Mouse (Mus musculus) gastrocnemius, postnatal 14 days (tissue): Measurements from ENCODE around the gene Aqr. TPM values are rescaled to one million over a fixed set of nuclear protein-coding genes. Genes with fewer than 3 reads are reported as not detected.
"Not testable (repeated sequence)": the region's sequence is repeated elsewhere in the genome, so short reads cannot be mapped to it uniquely, and the experiment has no call there.

Source experiments
- DNase-seq: peaks from one replicate; pipeline ENCODE4 v3.0.0; 2021; ENCODE audit warnings: mixed read lengths
- intact Hi-C: fragments of 180-260 bp; cut with DNase I; formaldehyde crosslinking; loops from one replicate; pipeline ENCODE4 v1.15.1; 2025; ENCODE audit warnings: low total_unique reads
- long read RNA-seq, 2 experiments: library from polyadenylated mRNA; stranded (forward); transcript quantifications; one replicate each; pipeline ENCODE4 v2.0.0; 2021
- total RNA-seq, 2 experiments: library from RNA; stranded (reverse); gene quantifications; 2 replicates each; pipeline ENCODE4 v1.2.3; 2021

Gene Aqr
- total RNA-seq, result 10 to 100 TPM; 11.1 to 11.3 TPM
- long read RNA-seq, experiment 1, full-length matches to known transcripts, result 7 of 9 reads
- long read RNA-seq, experiment 1, partial matches to known transcripts, result 2 of 9 reads
- long read RNA-seq, experiment 1, other reads (novel, unspliced or antisense), result 0 of 9 reads
- long read RNA-seq, experiment 2, full-length matches to known transcripts, result 11 of 17 reads
- long read RNA-seq, experiment 2, partial matches to known transcripts, result 2 of 17 reads
- long read RNA-seq, experiment 2, other reads (novel, unspliced or antisense), result 4 of 17 reads

DNA sequence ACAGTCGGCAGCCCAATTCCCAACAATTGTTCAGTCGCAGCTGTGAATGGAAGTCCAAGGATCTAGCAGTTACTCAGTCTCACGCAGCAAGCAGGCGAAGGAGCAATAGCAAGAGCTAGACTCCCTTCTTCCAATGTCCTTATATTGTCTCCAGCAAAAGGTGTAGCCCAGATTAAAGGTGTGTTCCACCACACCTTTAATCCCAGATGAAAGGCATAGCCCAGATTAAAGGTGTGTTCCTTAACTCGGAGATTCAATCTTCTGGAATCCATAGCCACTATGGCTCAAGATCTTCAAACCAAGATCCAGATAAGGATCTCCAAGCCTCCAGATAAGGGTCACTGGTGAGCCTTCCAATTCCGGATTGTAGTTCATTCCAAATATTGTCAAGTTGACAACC is at the start of gene Aqr:
Gene Aqr (minus strand): TSS at position 101 of the 400 bp plus-strand sequence.
- intact Hi-C loops, DNase-seq: not testable (repeated sequence)

DNA sequence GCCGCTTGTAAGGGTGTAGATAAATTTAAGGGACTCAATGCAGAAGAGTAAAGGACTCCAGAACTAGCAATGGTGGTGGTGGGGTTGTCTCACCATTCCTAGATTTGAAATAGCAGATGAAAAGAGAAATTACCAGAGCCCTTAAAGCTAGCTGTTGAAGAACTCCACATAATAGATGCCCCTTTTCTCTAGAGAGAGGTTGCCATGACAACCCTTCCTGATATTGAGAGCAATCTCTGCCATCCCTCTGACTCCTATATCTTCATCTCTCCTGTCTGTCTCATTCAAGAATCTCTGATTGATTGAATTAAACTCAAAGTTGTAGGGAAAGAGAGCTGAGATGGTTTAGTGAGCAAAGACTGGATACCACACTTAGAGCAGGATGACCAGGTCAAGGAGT is 49.7 kb upstream of the Aqr start:
- no peak for DNase-seq
- intact Hi-C loops, result no loop called here

DNA sequence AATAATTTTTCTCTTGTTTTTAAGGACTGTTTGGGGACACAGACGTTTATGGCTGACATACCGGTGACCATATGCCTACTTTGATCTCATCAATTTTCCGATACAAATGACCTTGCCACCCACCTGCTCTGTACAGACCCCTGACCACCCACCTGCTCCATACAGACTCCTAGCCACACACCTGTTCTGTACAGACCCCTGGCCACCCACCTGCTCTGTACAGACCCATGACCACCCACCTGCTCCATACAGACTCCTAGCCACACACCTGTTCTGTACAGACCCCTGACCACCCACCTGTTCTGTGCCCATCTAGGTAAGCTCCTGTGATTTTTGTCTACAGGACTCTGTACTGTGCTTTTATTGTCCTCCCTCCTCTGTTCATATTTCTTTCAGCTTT is 48.8 kb upstream of the Aqr start:
- no peak for DNase-seq
- intact Hi-C loops, result no loop called here

DNA sequence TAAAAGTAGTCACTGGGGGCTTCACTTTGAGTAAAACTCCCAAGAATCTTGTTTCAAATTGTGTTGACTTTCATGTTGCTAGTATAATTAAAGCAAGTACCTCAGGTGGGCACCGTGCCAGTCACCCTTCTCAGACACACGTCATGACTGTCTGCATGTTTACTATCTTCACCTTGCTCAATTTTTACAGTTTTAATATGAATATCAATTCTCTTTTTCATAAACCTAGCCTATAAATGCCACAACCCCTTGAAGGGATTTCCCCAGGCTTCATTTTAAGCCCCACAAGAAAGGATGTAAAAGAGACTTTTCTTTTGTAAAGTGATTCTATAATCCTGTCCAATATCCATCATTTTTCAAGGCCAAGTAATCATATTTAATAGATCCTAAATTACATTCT is 44.4 kb upstream of the Aqr start:
- no peak for DNase-seq
- intact Hi-C loops, result no loop called here

DNA sequence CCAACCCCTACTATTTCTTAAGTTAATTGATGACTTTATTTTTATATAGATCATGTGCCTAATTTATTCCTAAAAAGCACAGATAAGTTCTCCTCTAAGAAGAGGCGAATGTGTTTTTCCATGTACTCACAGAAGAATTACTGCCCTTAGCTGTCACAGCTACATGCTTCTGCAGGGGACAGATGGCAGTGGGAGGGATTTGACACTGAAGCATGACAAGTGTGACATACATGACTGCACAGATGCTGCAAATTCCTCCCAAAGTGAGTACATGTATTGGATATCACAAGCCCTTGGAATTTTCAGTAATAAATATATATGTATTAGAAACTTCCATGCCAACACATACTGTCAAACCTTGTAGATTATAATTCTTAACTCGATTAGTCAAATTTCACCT is 41.8 kb upstream of the Aqr start:
- no peak for DNase-seq
- intact Hi-C loops, result no loop called here

DNA sequence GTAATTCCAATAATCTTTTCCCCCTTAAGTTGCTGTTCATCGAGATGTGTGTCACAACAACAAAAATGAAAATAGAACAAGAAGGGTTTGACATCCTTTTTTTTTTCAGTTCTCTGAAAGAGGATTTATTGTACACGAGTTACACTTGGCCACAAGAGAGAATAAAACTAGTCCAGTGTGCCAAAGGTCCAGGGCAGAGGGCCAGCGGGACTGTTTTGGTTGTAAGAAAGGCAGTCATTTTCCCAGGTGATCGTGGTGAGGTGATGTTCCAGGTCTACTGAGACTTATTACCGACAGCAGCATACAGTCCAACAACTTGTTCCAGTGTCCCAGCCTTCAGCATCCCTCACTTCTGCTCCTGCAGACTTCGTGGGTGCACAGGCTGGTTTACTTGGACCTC is 18.2 kb upstream of the Aqr start:
- intact Hi-C loops, result no loop called here
- no peak for DNase-seq

DNA sequence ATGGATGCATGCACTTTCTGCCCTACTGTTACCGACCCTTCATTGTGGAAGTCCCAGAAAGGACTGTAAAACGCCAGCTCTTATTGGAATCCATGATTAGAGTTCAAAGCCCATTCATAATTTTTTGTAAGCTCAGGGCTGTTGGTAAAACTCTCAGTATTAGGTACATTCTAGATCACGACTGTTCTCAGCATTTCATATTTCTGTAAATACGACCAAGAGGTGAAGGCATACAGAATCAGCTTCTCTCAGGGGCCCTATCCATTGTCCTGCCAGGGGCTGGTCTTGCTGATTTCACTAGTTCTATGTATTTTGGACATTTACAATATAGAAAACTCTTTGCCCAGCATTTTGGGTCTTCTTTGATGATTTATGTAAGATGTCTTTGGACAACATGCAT is 14.8 kb upstream of the Aqr start:
- no peak for DNase-seq
- intact Hi-C loops, result no loop called here

DNA sequence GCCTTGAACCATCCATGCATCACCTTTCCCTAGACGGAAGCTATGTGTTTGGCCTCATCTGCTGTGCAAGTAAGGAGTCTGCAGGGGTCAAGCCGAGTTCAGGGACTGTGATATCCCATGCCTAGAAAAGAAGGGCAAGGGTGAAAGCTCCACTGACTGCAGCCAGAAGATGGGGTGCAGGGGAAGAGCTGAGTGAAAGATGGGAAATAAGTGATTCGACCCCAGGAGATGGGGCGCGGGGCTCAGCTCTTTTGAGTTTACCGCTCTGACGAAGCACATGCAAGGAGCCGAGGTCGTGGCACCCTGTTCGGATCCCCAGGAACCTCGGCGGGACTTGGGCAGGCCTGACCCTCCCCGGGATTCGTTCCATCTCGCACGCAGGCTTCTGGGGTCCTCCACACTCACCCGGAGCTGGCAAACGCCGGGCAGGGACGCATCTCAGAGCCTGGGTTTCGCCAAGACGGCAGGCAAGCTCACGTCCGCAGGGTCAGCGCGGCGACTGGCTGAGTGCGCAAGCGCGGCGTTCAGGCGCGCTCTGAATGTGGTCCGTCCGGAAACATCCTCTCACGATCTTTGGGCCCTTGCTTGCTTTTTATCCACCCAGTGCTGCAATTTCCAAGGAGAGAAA is 14.2 kb upstream of the Aqr start, which contains the start of gene Zfp770:
Gene Zfp770 (minus strand): TSS at position 538 of the 628 bp plus-strand sequence.
- peak; percentile 63 for DNase-seq
- intact Hi-C loops, result no loop called here

DNA sequence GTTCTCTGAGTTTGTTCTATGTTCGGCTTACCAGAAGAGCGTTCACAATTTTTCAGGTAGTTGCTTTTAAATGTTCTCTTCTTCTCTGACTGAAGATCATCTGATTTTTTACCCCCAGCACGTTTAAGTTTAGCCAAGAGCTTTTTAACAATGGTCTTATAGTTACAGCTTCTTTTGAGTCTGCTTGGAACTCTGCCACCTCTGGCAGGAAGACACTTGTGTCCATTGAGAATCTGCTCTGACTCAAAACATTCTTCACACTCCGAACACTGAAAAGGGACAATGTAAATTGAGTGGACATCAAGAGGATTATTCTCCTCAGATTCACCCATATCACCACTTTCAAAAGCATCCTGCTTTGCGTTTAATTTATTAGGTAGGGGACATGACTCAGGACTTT is 9.6 kb upstream of the Aqr start:
- intact Hi-C loops, result no loop called here
- no peak for DNase-seq

DNA sequence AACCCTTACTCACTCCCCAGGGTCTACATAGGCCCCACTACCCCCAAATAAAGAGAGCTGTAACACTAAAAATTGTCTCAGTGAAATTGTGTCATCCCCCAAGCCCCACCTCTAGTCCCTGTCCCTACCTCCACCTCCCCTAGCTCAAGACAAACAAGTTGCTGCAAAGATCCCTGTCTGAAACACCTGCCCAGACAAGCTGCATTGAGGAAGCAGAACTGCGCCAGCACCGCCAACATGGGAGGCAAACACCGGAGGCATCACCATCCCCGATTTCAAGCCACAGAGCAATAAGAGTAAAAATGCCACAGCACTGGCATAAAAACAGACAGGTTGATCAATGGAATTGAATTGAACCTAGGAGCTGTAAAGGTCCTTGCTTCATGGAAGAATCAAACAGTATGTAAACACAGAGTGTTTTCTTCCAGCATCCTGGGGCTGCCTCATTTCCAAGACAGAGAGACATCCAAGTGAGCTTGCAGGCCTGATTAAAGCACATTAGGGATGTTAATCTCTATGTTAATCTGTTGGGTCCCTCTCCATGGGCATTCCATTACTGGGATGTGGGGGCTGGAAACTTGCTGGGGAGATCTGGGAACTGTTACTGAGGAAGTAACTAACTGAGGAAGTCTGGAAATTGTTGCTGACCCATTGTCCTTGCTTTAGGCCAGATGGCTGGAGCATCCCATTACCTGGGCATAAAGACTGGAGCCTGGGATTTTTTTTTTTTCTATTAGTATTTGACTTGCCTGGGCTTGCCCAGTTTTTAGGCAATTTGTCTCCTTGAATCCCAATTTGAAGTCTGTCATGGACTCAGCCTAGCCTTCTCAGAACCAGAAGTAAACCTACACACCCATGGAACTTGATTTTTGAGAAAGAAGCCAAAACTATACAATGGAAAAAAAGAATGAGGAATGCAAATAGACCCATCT is 8.8 kb downstream of the Aqr start:
- intact Hi-C loops, result no loop called here
- DNase-seq, result no peak

DNA sequence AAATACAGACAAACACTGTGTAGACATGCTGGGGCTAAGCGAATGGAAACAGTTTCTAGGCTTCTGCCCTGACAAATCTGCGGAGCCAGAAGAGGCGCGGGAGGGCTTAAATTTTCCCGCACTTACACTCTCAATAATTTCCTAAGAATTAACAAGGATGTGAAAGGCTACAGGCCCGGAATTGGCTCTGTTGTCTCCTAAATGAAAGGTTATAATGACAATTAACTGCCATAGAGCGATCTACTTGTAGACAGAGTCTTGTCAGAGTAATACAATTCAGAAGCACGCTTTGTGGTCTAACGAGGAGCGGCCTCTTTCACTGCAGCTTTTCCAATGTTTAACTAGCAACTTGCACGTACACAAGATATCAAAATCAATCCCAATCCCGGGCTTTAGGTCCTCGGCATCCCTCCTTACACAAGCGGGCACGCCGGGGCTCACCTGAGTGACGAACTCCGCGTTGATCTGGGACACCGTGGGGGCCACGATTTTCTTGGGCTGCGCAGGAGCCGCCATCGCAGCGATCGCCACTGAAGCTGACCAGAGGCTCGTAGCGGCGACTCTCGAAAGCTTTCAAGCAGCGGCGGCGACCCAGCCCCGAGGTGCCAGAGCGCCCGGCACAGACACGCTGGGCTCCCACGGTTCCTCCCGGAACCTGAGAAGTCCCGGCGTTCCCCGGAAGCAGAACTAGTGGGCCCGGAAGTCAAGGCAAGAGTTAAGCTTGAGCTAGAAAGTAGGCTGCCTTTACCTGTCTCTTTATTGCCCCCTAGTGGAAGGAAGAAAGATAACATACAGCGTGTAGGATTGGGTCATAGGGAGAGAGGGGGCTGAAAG is 12.0 kb downstream of the Aqr start:
- intact Hi-C loops, result no loop called here
- DNase-seq, result peak; percentile 79

DNA sequence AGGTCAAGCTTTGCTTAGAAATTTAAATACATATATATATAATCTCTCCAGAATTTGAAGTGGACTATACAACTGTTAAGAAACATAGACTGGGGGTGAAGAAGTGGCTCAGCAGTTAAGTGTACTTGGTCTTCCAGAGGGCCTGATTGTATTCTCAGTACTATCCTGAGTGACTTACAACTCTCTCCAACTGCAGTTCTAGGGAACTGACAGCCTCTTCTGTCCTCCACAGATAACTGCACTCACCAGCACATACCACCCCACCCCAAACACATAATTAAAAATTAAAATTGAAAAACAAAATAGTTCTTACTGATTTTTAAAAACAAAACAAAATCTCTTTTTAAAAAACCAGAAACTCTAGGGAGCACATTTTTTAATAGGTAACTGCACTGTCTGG is 13.6 kb downstream of the Aqr start:
- no peak for DNase-seq
- intact Hi-C loops, result no loop called here

DNA sequence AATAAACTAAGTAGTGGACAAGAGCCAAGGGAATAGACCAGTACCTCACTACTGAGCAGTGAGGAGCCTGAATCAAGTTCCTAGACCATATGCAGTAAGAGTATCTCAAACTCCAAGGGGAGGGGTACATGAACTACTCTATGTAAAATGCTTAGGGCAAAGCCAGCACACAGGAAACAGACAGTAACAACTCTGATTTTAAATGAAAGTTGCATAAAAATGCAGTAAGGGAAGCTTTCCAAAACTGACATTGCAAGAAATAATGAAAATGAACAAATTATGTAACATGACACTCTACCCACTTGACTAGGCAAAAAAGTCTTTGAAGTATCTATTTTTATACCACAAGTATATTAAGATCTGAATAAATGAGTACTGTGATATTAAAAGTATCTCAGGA is 19.0 kb downstream of the Aqr start:
- intact Hi-C loops, result no loop called here
- no peak for DNase-seq

DNA sequence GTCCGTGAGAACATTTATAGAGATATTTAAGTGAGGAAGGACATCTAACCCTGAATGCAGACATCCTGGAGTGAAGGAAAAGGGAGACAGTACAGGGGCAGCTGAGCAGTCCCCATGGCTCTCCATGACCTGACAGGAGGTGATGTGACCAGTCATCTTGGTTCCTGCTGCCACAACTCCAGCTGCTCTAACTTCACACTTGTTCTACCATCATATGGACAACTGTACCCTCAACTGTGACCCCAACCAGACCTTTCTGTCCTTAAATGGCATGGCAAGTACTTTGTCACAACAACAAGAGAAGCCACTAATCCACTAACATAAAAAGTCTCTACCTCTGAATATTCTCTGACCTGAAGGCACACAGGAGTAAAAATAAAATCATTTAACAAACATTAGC is 24.8 kb downstream of the Aqr start:
- intact Hi-C loops, result no loop called here
- DNase-seq, result no peak

DNA sequence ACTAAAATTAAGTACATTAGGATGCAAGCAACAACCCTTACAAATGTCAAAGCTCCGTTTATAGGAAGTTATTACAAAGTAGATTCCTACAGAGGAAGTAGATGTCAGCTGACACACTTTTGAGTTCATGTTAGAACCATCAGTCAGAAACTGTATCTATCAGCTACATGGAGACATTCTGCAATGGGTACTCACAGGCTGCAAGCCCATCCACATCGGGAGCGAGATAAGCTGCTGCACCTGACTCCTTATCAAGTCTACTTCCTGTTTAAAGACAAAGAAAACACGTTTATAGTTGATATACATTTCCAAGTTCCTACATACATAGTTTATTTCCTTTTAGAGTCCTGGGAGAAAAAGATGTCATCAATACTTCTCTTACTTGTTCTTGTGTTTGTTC is 29.5 kb downstream of the Aqr start:
- intact Hi-C loops, result no loop called here
- DNase-seq, result no peak

DNA sequence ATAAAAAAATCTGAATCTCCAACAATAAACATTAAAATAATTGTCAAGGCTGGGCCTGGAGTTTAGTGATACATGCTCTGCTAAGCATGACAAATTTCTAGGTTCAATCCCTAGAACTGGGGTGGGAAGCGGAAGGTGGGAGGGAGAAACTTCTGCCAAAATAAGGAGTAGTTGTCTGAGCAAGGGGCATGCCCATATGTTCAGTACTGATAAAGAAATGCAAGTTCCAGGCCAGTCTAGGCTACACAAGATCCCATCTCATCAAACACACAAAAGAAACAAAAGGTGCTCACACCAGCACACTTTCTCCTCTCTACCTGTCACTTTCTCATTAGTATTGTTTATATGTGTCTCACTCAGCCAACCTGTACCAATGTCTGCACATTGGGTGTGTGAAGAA is 30.2 kb downstream of the Aqr start:
- intact Hi-C loops, result no loop called here

DNA sequence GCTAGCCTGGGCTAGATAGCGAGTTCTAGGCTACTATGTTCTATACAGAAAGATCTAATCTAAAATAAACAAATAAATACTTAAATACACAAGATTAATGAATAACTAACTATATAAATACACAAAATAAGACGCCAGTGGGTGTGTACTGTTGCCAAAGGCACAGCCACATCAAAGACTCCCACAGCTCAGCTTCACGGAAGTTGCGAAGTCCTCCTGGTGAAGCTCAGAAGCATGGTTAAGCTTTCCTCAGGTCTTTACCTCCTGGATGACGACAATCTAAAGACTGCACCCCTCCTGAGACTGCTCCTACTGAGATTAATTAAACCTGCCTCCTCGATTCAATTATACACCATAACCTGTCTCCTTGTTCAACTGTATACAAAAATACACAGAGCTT is 33.6 kb downstream of the Aqr start:
- no peak for DNase-seq
- intact Hi-C loops, result no loop called here

More for the DNA sequence above, 30.2 kb downstream of the Aqr start:
- DNase-seq, result no peak

DNA sequence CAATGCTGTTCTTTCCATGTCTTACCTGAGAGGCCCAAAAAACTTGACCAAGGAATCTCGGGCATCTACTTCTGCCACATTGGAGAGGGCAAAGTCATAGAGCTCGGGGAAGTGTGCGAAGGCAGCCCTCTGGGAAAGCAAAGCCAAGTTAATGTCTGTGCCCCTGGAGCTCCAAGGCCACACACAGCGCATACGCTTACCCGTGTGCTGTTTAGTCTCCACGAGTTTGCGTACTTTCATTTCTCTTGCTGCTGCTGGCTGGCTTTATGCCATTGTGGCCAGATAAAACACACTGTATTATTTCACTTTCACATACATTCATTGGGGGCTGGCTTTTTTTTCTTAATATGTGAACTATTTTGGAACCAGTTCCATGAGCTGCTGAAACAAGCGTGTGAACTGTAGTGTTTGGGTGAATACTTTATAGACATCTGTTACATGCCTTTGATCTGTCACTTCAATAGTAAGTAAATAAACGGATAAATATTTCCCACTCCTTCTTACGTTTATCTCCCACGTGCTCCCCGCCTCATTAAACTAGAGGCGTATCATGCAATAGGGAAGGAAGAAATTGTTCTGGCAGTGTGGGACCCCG is 39.9 kb downstream of the Aqr start:
- intact Hi-C loops, result loop anchor here (5.0 kb wide), 2 partner anchors 175 to 280 kb away; no protein-coding TSS in a partner anchor
- no peak for DNase-seq

DNA sequence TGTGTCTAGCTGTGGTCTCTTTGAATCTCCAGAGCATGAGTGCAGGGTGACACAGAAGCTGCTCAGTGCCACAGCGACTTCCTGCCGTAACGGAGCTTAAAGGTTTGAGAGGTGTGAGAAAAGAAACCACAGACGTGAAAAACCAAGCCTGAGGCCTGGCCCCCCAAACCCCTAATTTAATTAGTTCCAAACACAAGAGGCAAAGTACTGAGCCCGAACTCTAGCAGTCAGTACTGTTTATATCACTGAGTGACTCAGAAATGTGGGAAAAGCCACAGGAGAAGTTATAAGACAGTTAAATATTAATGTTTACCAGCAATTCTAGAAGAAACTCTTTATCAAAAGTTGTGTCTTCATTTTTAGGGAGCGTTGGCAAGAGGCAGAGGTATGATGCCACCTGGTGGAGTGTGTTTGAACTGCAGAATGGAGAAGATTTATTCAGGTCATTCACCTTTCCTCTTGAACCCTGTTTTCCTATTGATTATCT is 41.5 kb downstream of the Aqr start:
- DNase-seq, result no peak
- intact Hi-C loops, result loop anchor here (5.0 kb wide), 2 partner anchors 173 to 278 kb away; no protein-coding TSS in a partner anchor
